Mouse (Mus musculus) bone marrow, adult 2 months (tissue): Measurements from ENCODE around the gene Dnah8.

Experiments used
- CTCF ChIP-seq: fragments of 200-500 bp; IDR thresholded peaks from 2 replicates; pipeline ENCODE4 v1.5.1; 2011; ENCODE audit warnings: low read length, control low read depth; ENCODE audit not compliant: control insufficient read depth, insufficient read depth
- POLR2A ChIP-seq: fragments of 200-500 bp; IDR thresholded peaks from 2 replicates; pipeline ENCODE4 v1.6.1; 2011; ENCODE audit warnings: low read depth, mild to moderate bottlenecking, control low read depth, low read length, borderline replicate concordance; ENCODE audit not compliant: control insufficient read depth

GRCm38 (mm10) chr17:30842312-30842711 is 218.2 kb downstream of the Dnah8 start:
- no peak for TF ChIP-seq POLR2A
- no peak for TF ChIP-seq CTCF
